Mouse (Mus musculus): ENCODE data around the gene Cfap97d2. TPM values are rescaled to one million over a fixed set of nuclear protein-coding genes. Genes with fewer than 3 reads are reported as not detected.
A peak's percentile ranks its signal among the peaks of the same experiment; 100 is the strongest.

Cfap97d2 gene
- 0.10 and 0.25 TPM in 2 replicates for polyA plus RNA-seq (2014; fragmentation: Nextera tagmentation; extraction: Ambion mirVana)

- no peaks in the 10 kb centered on the region for H3K36me3 ChIP-seq (ENCODE audit: control insufficient read depth, insufficient read depth, low read length)
- no peaks in the 10 kb centered on the region for H3K9me3 ChIP-seq (ENCODE audit: control insufficient read depth, low read length)
- ATAC-seq (ENCODE audit: low read depth) (peak; percentile 98), DNase-seq (ENCODE audit: low spot score) (peak; percentile 88)
- H3K4me2 ChIP-seq (ENCODE audit: low read depth, low read length) = no peak within 1 kb of the TSS
- no peak within 1 kb of the TSS for H3K4me3 ChIP-seq (ENCODE audit: low read depth, low read length)
- H3K27me3 ChIP-seq (replicated peaks; ENCODE audit: control insufficient read depth, insufficient read depth, low read length) = no peaks in the 10 kb centered on the region
- no peak within 1 kb of the TSS for H3K9ac ChIP-seq (ENCODE audit: low read depth, low read length)
- 5% methylated on average over 5 of the region's 5 CpGs for WGBS
- H3K27ac ChIP-seq (replicated peaks; ENCODE audit: low read depth, low read length) = no peak within 1 kb of the TSS
- H3K4me1 ChIP-seq (ENCODE audit: control insufficient read depth, insufficient read depth, low read length) = 0 out of 2 replicates have a peak, but pooled peaks cover 6% of the 10 kb centered on the region
Measured at GRCm38 (mm10) chr8:13705668-13706067, at the start of gene Cfap97d2. Cfap97d2 (plus strand) TSS chr8:13705889.

GRCm38 (mm10) chr8:13657479-13657878 is 48.2 kb upstream of the Cfap97d2 start:
- Histone ChIP-seq H3K36me3 (ENCODE audit: control insufficient read depth, insufficient read depth, low read length) (no peaks in the 10 kb centered on the region), H3K27ac (replicated peaks; ENCODE audit: low read depth, low read length) (no peak overlapping the region), H3K27me3 (replicated peaks; ENCODE audit: control insufficient read depth, insufficient read depth, low read length) (no peaks in the 10 kb centered on the region), H3K4me1 (ENCODE audit: control insufficient read depth, insufficient read depth, low read length) (peaks cover 4% of the 10 kb centered on the region; the same call in 1 of the 2 replicates), H3K9me3 (ENCODE audit: control insufficient read depth, low read length) (no peaks in the 10 kb centered on the region), H3K9ac (ENCODE audit: low read depth, low read length) (no peak overlapping the region), H3K4me3 (ENCODE audit: low read depth, low read length) (no peak overlapping the region), H3K4me2 (ENCODE audit: low read depth, low read length) (no peak overlapping the region)
- 61% methylated on average over 12 of the region's 12 CpGs for WGBS
- ATAC-seq (ENCODE audit: low read depth) = no peak
- no peak for DNase-seq (ENCODE audit: low spot score)

- no peaks in the 10 kb centered on the region for H3K27me3 ChIP-seq (replicated peaks; ENCODE audit: control insufficient read depth, insufficient read depth, low read length)
- no peaks in the 10 kb centered on the region for H3K36me3 ChIP-seq (ENCODE audit: control insufficient read depth, insufficient read depth, low read length)
- no peak for DNase-seq (ENCODE audit: low spot score)
- H3K9ac ChIP-seq (ENCODE audit: low read depth, low read length) = no peak overlapping the region
- H3K4me3 ChIP-seq (ENCODE audit: low read depth, low read length) = no peak overlapping the region
- WGBS = 88% methylated on average over 13 of the region's 13 CpGs
- H3K27ac ChIP-seq (replicated peaks; ENCODE audit: low read depth, low read length) = no peak overlapping the region
- no peaks in the 10 kb centered on the region for H3K4me1 ChIP-seq (ENCODE audit: control insufficient read depth, insufficient read depth, low read length)
- H3K9me3 ChIP-seq (ENCODE audit: control insufficient read depth, low read length) = no peaks in the 10 kb centered on the region
- no peak overlapping the region for H3K4me2 ChIP-seq (ENCODE audit: low read depth, low read length)
- ATAC-seq (ENCODE audit: low read depth) = no peak
Measured at GRCm38 (mm10) chr8:13660323-13660722, 45.4 kb upstream of the Cfap97d2 start.

GRCm38 (mm10) chr8:13664711-13665210 is 40.9 kb upstream of the Cfap97d2 start:
- H3K4me2 ChIP-seq (ENCODE audit: low read depth, low read length) = no peak overlapping the region
- no peak overlapping the region for H3K27ac ChIP-seq (replicated peaks; ENCODE audit: low read depth, low read length)
- H3K27me3 ChIP-seq (replicated peaks; ENCODE audit: control insufficient read depth, insufficient read depth, low read length) = no peaks in the 10 kb centered on the region
- no peak for DNase-seq (ENCODE audit: low spot score)
- H3K4me1 ChIP-seq (ENCODE audit: control insufficient read depth, insufficient read depth, low read length) = peaks cover 20% of the 10 kb centered on the region
- H3K9me3 ChIP-seq (ENCODE audit: control insufficient read depth, low read length) = no peaks in the 10 kb centered on the region
- H3K9ac ChIP-seq (ENCODE audit: low read depth, low read length) = no peak overlapping the region
- no peak overlapping the region for H3K4me3 ChIP-seq (ENCODE audit: low read depth, low read length)
- H3K36me3 ChIP-seq (ENCODE audit: control insufficient read depth, insufficient read depth, low read length) = no peaks in the 10 kb centered on the region
- ATAC-seq (ENCODE audit: low read depth) = no peak
- WGBS = 79% methylated on average over 6 of the region's 6 CpGs

GRCm38 (mm10) chr8:13665538-13665937 is 40.2 kb upstream of the Cfap97d2 start:
- no peak for DNase-seq (ENCODE audit: low spot score)
- H3K9me3 ChIP-seq (ENCODE audit: control insufficient read depth, low read length) = no peaks in the 10 kb centered on the region
- WGBS = 83% methylated on average over 4 of the region's 4 CpGs
- H3K36me3 ChIP-seq (ENCODE audit: control insufficient read depth, insufficient read depth, low read length) = no peaks in the 10 kb centered on the region
- H3K9ac ChIP-seq (ENCODE audit: low read depth, low read length) = no peak overlapping the region
- H3K4me1 ChIP-seq (ENCODE audit: control insufficient read depth, insufficient read depth, low read length) = peaks cover 26% of the 10 kb centered on the region
- H3K4me2 ChIP-seq (ENCODE audit: low read depth, low read length) = no peak overlapping the region
- ATAC-seq (ENCODE audit: low read depth) = no peak
- H3K27me3 ChIP-seq (replicated peaks; ENCODE audit: control insufficient read depth, insufficient read depth, low read length) = no peaks in the 10 kb centered on the region
- no peak overlapping the region for H3K4me3 ChIP-seq (ENCODE audit: low read depth, low read length)
- H3K27ac ChIP-seq (replicated peaks; ENCODE audit: low read depth, low read length) = no peak overlapping the region

GRCm38 (mm10) chr8:13665944-13666343 is 39.7 kb upstream of the Cfap97d2 start:
- H3K4me3 ChIP-seq (ENCODE audit: low read depth, low read length) = no peak overlapping the region
- H3K9me3 ChIP-seq (ENCODE audit: control insufficient read depth, low read length) = no peaks in the 10 kb centered on the region
- H3K9ac ChIP-seq (ENCODE audit: low read depth, low read length) = no peak overlapping the region
- ATAC-seq (ENCODE audit: low read depth) (no peak), DNase-seq (ENCODE audit: low spot score) (no peak)
- H3K27ac ChIP-seq (replicated peaks; ENCODE audit: low read depth, low read length) = no peak overlapping the region
- H3K27me3 ChIP-seq (replicated peaks; ENCODE audit: control insufficient read depth, insufficient read depth, low read length) = no peaks in the 10 kb centered on the region
- H3K36me3 ChIP-seq (ENCODE audit: control insufficient read depth, insufficient read depth, low read length) = no peaks in the 10 kb centered on the region
- peaks cover 26% of the 10 kb centered on the region for H3K4me1 ChIP-seq (ENCODE audit: control insufficient read depth, insufficient read depth, low read length)
- 63% methylated on average over 8 of the region's 8 CpGs for WGBS
- no peak overlapping the region for H3K4me2 ChIP-seq (ENCODE audit: low read depth, low read length)

GRCm38 (mm10) chr8:13667917-13668316 is 37.8 kb upstream of the Cfap97d2 start:
- peak; percentile 56 for DNase-seq (ENCODE audit: low spot score)
- ATAC-seq (ENCODE audit: low read depth) = peak; percentile 64
- 42% methylated on average over 4 of the region's 4 CpGs for WGBS
- Histone ChIP-seq H3K4me3 (ENCODE audit: low read depth, low read length) (no peak overlapping the region), H3K9ac (ENCODE audit: low read depth, low read length) (0 out of 2 replicates have a peak overlapping the region, but pooled peaks have one; percentile 20), H3K4me1 (ENCODE audit: control insufficient read depth, insufficient read depth, low read length) (peaks cover 26% of the 10 kb centered on the region), H3K9me3 (ENCODE audit: control insufficient read depth, low read length) (no peaks in the 10 kb centered on the region), H3K27ac (replicated peaks; ENCODE audit: low read depth, low read length) (peak overlapping the region; percentile 81), H3K4me2 (ENCODE audit: low read depth, low read length) (no peak overlapping the region), H3K36me3 (ENCODE audit: control insufficient read depth, insufficient read depth, low read length) (no peaks in the 10 kb centered on the region), H3K27me3 (replicated peaks; ENCODE audit: control insufficient read depth, insufficient read depth, low read length) (no peaks in the 10 kb centered on the region)

- Histone ChIP-seq H3K4me3 (ENCODE audit: low read depth, low read length) (no peak overlapping the region), H3K9ac (ENCODE audit: low read depth, low read length) (no peak overlapping the region), H3K27me3 (replicated peaks; ENCODE audit: control insufficient read depth, insufficient read depth, low read length) (no peaks in the 10 kb centered on the region), H3K4me1 (ENCODE audit: control insufficient read depth, insufficient read depth, low read length) (peaks cover 26% of the 10 kb centered on the region), H3K36me3 (ENCODE audit: control insufficient read depth, insufficient read depth, low read length) (no peaks in the 10 kb centered on the region), H3K27ac (replicated peaks; ENCODE audit: low read depth, low read length) (peak overlapping the region; percentile 81), H3K9me3 (ENCODE audit: control insufficient read depth, low read length) (no peaks in the 10 kb centered on the region), H3K4me2 (ENCODE audit: low read depth, low read length) (no peak overlapping the region)
- WGBS = 34% methylated on average over 10 of the region's 10 CpGs
- peak; percentile 90 for ATAC-seq (ENCODE audit: low read depth)
- DNase-seq (ENCODE audit: low spot score) = peak; percentile 85
Measured at GRCm38 (mm10) chr8:13668367-13668766, 37.3 kb upstream of the Cfap97d2 start.

- H3K4me1 ChIP-seq (ENCODE audit: control insufficient read depth, insufficient read depth, low read length) = peaks cover 34% of the 10 kb centered on the region
- H3K4me2 ChIP-seq (ENCODE audit: low read depth, low read length) = no peak overlapping the region
- ATAC-seq (ENCODE audit: low read depth) = no peak
- H3K9ac ChIP-seq (ENCODE audit: low read depth, low read length) = no peak overlapping the region
- WGBS = 62% methylated on average over 17 of the region's 17 CpGs
- peak overlapping the region; percentile 44 for H3K27ac ChIP-seq (replicated peaks; ENCODE audit: low read depth, low read length)
- H3K4me3 ChIP-seq (ENCODE audit: low read depth, low read length) = no peak overlapping the region
- no peaks in the 10 kb centered on the region for H3K36me3 ChIP-seq (ENCODE audit: control insufficient read depth, insufficient read depth, low read length)
- no peak for DNase-seq (ENCODE audit: low spot score)
- no peaks in the 10 kb centered on the region for H3K27me3 ChIP-seq (replicated peaks; ENCODE audit: control insufficient read depth, insufficient read depth, low read length)
- no peaks in the 10 kb centered on the region for H3K9me3 ChIP-seq (ENCODE audit: control insufficient read depth, low read length)
Measured at GRCm38 (mm10) chr8:13670011-13670471, 35.6 kb upstream of the Cfap97d2 start.
